Mouse (Mus musculus) adrenal gland, adult 2 months (tissue): ENCODE measurements at regions not wholly inside any gene's neighbourhood (a gene's known extent, or its start where the extent isn't known, plus 50 kb on each side); places are given as distances from the start of the nearest gene placed in this dataset.
A peak's percentile ranks its signal among the peaks of the same experiment; 100 is the strongest.

Source experiments
- DNase-seq: peaks from one replicate; pipeline ENCODE4 v3.0.0; 2021

- DNase-seq, result no peak
Observed at GRCm38 (mm10) chr5:100246709-100247108, 87.1 kb upstream of the Tmem150c start.

- DNase-seq, result no peak
Observed at GRCm38 (mm10) chr5:100244811-100245210, 85.2 kb upstream of the Tmem150c start.

- peak; percentile 45 for DNase-seq
Observed at GRCm38 (mm10) chr5:100240876-100241275, 81.3 kb upstream of the Tmem150c start.

- DNase-seq, result no peak
Observed at GRCm38 (mm10) chr5:100239632-100240031, 80.0 kb upstream of the Tmem150c start.

GRCm38 (mm10) chr5:100238287-100239036, 78.9 kb upstream of the Tmem150c start:
- no peak for DNase-seq

GRCm38 (mm10) chr5:100237674-100238278, 78.2 kb upstream of the Tmem150c start:
- no peak for DNase-seq

GRCm38 (mm10) chr5:100236277-100236676, 76.7 kb upstream of the Tmem150c start:
- no peak for DNase-seq

- peak; percentile 17 for DNase-seq
Observed at GRCm38 (mm10) chr5:100232076-100232475, 72.5 kb upstream of the Tmem150c start.

- no peak for DNase-seq
Observed at GRCm38 (mm10) chr5:100231574-100231973, 72.0 kb upstream of the Tmem150c start.

GRCm38 (mm10) chr5:100230038-100230437, 70.4 kb upstream of the Tmem150c start:
- no peak for DNase-seq

- no peak for DNase-seq
Observed at GRCm38 (mm10) chr5:100227888-100228287, 68.3 kb upstream of the Tmem150c start.

GRCm38 (mm10) chr5:100226571-100227235, 67.1 kb upstream of the Tmem150c start:
- DNase-seq, result no peak

GRCm38 (mm10) chr5:100225491-100225890, 65.9 kb upstream of the Tmem150c start:
- no peak for DNase-seq

GRCm38 (mm10) chr5:100224773-100225363, 65.3 kb upstream of the Tmem150c start:
- no peak for DNase-seq

- DNase-seq, result no peak
Observed at GRCm38 (mm10) chr5:100221005-100221583, 61.5 kb upstream of the Tmem150c start.

GRCm38 (mm10) chr5:100220320-100220719, 60.7 kb upstream of the Tmem150c start:
- DNase-seq, result no peak

GRCm38 (mm10) chr5:100218256-100218851, 58.7 kb upstream of the Tmem150c start:
- no peak for DNase-seq

GRCm38 (mm10) chr5:100217178-100218035, 57.8 kb upstream of the Tmem150c start:
- DNase-seq, result no peak

GRCm38 (mm10) chr5:100213901-100214300, 54.3 kb upstream of the Tmem150c start:
- no peak for DNase-seq

GRCm38 (mm10) chr5:100210708-100211107, 51.1 kb upstream of the Tmem150c start:
- DNase-seq, result no peak
